Mouse (Mus musculus) gastrocnemius, adult 2 months (tissue): Measurements from ENCODE around the gene Kif4. TPM values are rescaled to one million over a fixed set of nuclear protein-coding genes. Genes with fewer than 3 reads are reported as not detected.
A peak's percentile ranks its signal among the peaks of the same experiment; 100 is the strongest.

ENCODE experiments used
- DNase-seq: peaks from one replicate; pipeline ENCODE4 v3.0.0; 2022
- H3K27ac ChIP-seq: fragments of 200-600 bp; 2 replicates; pipeline ENCODE4 v1.8.1; 2022; ENCODE audit warnings: mild to moderate bottlenecking
- H3K4me3 ChIP-seq: fragments of 200-600 bp; 2 replicates; pipeline ENCODE4 v1.8.1; 2022; ENCODE audit warnings: mild to moderate bottlenecking, moderate library complexity
- CTCF ChIP-seq: fragments of 200-600 bp; IDR thresholded peaks from 2 replicates; pipeline ENCODE4 v1.8.1; 2022; ENCODE audit warnings: antibody characterized with exemption, mild to moderate bottlenecking, moderate library complexity
- intact Hi-C: fragments of 180-260 bp; cut with DNase I; formaldehyde crosslinking; loops from one replicate; pipeline ENCODE4 v1.15.1; 2025
- total RNA-seq, 2 experiments: library from RNA; stranded (reverse); gene quantifications; 2 replicates each; pipeline ENCODE4 v1.2.3; 2021

The Kif4 gene
- total RNA-seq, 2 experiments from 2014 or later, result 0.15 to 0.22 TPM

DNA sequence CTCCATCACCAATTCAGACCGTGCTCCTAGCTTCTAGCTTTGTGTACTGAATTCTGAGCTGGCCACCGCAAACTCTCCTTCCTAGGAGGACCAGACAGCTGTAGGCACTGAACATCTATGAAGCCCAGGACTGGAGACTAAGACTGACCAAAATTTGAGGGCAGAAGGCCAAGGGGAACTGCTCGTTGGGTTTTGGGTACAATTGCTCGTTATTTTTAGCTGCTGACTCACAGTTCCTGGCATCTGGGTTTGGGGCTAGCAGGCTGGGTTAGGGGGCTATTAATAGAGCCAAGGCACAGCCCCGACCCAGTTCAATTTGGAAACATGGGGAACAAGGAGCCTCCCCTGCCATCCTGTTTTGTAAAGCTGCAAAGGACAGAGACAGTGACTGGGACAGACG lies 115.2 kb downstream of the Kif4 start:
- no peak for TF ChIP-seq CTCF
- Histone ChIP-seq H3K4me3 (peak overlapping the region; percentile 36), H3K27ac (peak overlapping the region; percentile 57)
- intact Hi-C loops, result no loop called here
- peak; percentile 43 for DNase-seq

DNA sequence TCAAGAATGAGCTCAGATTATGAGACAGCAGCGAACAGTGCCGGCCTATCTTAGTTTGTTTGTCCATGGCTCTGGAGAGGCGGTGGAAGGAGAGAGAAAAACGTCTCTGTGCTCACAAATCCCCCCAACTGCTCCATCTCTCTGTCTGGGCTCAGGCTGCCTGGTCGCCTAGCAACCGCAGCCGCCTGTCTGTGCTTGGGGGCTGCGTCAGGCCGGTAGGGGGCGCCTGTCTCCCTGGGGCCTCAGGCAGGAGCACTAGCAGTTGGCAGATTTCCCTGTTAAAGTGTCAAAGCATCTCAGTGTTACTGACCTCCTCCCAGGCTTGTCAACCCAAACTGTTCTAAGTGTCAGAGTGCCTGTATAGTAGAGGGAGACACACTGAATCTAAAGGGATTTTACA lies 116.4 kb downstream of the Kif4 start:
- intact Hi-C loops, result no loop called here
- no peak overlapping the region for H3K27ac ChIP-seq
- H3K4me3 ChIP-seq, result no peak overlapping the region
- peak; percentile 60 for TF ChIP-seq CTCF
- DNase-seq, result peak; percentile 65

DNA sequence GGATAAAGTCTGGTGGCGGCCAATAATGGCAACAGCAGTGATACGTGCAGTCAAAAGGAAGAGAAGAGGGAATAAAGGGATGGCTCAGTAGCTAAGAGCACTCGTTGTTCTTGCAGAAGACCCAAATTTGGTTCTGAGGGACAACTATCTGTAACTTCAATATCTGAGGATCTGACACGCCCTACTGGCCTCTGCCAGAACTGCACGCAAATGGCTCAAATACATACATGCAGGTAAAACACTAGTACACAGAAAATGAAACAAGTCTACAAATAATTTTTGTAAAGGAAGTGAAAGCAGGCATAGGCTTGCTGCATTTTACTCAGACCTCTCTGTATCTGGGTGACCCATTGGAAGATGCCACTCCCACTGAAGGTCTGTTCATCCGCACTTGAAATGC lies 140.3 kb downstream of the Kif4 start:
- intact Hi-C loops, result no loop called here
- TF ChIP-seq CTCF, result peak; percentile 24; the same call in 1 of the 2 replicates
- no peak for DNase-seq
- H3K27ac ChIP-seq, result no peak overlapping the region
- no peak overlapping the region for H3K4me3 ChIP-seq

DNA sequence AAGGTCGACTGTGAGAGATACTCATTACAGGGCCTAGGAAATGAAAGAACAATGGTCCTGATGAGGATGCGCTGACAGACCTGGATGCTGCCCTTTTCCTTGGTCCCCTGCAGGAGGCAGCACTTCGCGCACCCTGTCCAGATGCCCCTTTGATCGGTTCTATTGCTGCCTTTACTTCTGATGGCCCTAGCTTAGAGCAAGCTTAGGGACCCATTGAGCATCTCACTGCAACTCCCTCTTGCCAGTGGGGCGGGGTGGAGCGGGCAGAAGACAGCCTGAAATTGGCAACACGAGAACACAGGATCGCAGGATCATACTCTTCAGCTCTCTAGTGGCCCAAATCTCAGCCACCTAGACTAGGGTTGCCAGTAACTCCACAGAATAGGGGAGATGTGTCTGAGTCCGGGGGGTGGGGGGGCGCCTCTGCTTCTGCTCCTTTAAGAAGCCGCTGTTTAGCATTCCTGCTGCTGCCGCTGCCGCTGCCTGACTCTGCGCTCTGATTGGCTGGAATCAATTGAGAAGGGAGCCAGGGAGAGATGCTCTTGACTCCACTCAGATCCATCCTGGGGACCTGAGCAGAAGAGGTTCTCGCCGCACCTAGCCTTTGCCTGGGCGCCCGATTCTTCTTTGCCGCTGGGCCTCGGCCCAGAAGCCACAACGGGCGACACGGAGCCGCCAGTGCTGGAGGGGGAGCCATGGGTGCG lies 141.8 kb downstream of the Kif4 start, which contains the start of gene Dlg3:
Dlg3 (plus strand) TSS at position 542 of the 704 bp plus-strand sequence.
- intact Hi-C loops, result no loop called here
- TF ChIP-seq CTCF, result peak; percentile 33

DNA sequence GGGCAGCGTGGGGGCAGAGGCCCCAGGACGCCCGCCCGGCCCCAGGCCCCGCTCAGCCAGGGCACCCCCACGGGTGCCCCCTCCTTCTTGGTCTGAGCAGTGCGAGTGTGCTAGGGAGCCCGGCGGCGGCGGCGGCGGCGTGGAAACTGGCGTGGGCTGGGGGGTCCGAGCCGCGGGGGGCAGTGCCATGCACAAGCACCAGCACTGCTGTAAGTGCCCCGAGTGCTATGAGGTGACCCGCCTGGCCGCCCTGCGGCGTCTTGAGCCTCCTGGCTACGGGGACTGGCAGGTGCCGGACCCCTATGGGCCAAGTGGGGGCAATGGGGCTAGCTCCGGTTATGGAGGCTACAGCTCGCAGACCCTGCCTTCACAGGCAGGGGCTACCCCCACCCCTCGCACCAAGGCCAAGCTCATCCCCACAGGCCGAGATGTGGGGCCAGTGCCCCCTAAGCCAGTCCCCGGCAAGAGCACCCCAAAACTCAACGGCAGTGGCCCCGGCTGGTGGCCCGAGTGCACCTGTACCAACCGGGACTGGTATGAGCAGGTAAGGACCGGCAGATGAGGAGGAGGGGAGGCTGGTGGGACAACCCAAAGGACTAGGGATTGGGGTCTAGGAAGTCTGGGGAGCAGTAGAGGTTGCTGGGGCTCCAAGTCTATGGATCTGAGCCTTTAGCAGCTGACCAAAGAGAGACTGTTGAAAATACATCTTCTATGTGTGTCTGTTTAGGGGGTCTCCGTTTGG lies 142.5 kb downstream of the Kif4 start:
- peak overlapping the region; percentile 69 for H3K4me3 ChIP-seq
- TF ChIP-seq CTCF, result no peak
- no peak for DNase-seq
- no peak overlapping the region for H3K27ac ChIP-seq
- intact Hi-C loops, result no loop called here

More for the DNA sequence above, 141.8 kb downstream of the Kif4 start, which contains the start of gene Dlg3:
- no peak within 1 kb of the TSS for H3K27ac ChIP-seq
- peak; percentile 35 for DNase-seq
- peak within 1 kb of the TSS; percentile 69 for H3K4me3 ChIP-seq

DNA sequence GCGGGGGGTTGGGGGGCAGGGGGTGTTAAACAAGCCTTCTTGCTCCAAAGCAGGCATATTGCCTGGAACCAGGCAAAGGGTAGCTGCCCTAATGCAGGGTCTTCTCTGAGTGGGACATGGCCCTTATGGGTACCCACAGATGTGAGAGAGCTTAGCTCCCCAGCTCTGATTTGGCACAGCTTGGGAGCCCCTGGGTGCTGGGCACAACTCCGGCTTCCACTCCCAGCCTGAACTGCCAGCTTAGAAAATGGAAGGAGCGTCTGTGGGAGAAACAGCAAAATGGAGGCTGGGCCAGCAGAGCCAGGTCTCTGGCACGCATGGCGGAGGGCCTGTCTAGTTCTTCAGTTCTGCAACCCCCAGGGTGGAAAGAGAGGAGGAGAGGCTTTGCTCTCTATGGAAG lies 143.7 kb downstream of the Kif4 start:
- TF ChIP-seq CTCF, result no peak
- H3K27ac ChIP-seq, result no peak overlapping the region
- DNase-seq, result no peak
- intact Hi-C loops, result no loop called here
- H3K4me3 ChIP-seq, result no peak overlapping the region

DNA sequence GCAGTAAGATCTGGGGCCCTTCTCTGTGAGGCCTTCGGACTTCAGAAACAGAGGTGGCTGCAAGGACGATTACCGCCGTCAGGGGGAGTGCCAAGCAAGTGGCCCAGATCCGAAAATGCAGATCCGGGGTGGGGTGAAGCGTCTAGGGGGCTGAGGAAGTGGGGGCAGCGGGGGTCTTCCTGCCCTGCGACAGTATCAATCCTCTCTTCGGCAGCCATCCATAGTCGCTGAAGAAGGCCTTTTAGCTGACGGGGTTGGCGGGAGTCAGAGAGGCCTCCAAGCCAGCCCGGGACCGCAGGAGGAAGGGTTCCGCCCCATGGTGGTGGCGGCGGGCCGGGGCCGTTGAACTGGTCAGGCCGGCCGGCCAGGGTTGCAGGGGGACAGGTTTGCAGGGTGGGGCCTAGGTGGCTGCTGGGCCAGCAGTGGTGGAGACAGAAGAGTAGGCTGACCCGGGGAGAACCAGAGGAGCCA lies 148.8 kb downstream of the Kif4 start:
- peak overlapping the region; percentile 71 for H3K4me3 ChIP-seq
- DNase-seq, result peak; percentile 72
- H3K27ac ChIP-seq, result peak overlapping the region; percentile 71
- intact Hi-C loops, result loop anchor here (10.0 kb wide), 1 partner anchor 170 kb away; no protein-coding TSS in a partner anchor
- peak; percentile 62 for TF ChIP-seq CTCF

DNA sequence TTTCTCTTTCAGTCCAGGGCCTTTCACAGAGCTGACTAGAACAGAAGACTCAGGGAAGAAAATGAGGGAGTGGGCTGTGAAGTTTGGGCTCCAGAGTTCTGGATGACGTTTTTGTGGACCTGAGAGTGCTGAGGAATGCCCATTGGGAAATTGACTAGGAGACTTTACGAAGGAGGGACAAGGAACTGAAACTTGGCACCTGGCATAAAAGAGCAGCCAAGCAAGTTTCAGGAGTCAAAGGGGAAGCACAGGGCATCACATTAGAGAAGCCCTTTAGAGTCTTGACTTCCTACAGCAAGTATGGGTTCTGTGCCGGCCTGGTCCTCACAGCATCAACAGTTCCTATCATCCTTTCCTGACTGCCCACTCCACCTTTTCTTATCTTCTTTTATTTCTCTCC lies 149.9 kb downstream of the Kif4 start:
- no peak overlapping the region for H3K27ac ChIP-seq
- DNase-seq, result no peak
- TF ChIP-seq CTCF, result no peak
- H3K4me3 ChIP-seq, result no peak overlapping the region
- intact Hi-C loops, result loop anchor here (10.0 kb wide), 1 partner anchor 169 kb away; no protein-coding TSS in a partner anchor

DNA sequence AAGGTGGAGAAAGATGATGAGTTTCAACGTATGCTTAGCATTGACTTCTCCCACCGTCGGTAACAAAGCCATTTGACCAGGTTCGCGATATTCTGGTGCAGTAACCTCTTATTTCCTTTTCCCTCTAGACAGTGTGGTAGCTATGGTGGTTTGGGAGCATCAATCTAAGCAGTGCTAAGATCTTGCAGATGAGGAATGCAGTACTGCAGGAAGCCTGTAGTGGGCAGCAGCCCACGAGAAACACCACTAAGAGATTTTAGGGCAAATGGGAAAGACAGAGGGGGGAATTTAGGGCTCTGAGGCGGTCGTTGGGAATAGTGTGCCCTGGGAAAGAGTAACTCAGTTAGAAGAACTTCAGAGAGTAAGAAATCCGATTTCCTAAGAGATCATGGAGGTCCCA lies 151.0 kb downstream of the Kif4 start:
- intact Hi-C loops, result loop anchor here (10.0 kb wide), 1 partner anchor 168 kb away; no protein-coding TSS in a partner anchor

More for the DNA sequence above, 151.0 kb downstream of the Kif4 start:
- DNase-seq, result peak; percentile 50
- TF ChIP-seq CTCF, result peak; percentile 79
- peak overlapping the region; percentile 81 for H3K27ac ChIP-seq
- peak overlapping the region; percentile 77 for H3K4me3 ChIP-seq

Other genes with a start within 250 kb of the Kif4 start
- gene Otud6a, start 196.7 kb upstream of the Kif4 start, total RNA-seq, result not detected
- not detected for gene Awat2, start 183.0 kb upstream of the Kif4 start, total RNA-seq
- 10 to 100 TPM; 35.2 to 39.9 TPM for gene Igbp1, start 131.4 kb upstream of the Kif4 start, total RNA-seq
- gene Dgat2l6, start 100.9 kb upstream of the Kif4 start, total RNA-seq, result under 1 TPM; 0.28 to 0.46 TPM
- not detected for gene Awat1, start 53.5 kb upstream of the Kif4 start, total RNA-seq
- gene P2ry4, start 30.9 kb upstream of the Kif4 start, total RNA-seq, result under 1 TPM in 1 of 2 experiments, not detected in 1; 0.06 TPM
- gene Arr3, start 20.2 kb upstream of the Kif4 start, total RNA-seq, result not detected
- gene Pdzd11, start 831 bp downstream of the Kif4 start, total RNA-seq, result 10 to 100 TPM; 10.6 to 14.5 TPM
- gene Gdpd2, start 104.1 kb downstream of the Kif4 start, total RNA-seq, result not detected
- gene Dlg3, start 142.0 kb downstream of the Kif4 start, total RNA-seq, result 1 to 10 TPM; 1.7 to 2.0 TPM